ENCODE assay signal across 9 mouse cellular contexts in the genomic region with DNA sequence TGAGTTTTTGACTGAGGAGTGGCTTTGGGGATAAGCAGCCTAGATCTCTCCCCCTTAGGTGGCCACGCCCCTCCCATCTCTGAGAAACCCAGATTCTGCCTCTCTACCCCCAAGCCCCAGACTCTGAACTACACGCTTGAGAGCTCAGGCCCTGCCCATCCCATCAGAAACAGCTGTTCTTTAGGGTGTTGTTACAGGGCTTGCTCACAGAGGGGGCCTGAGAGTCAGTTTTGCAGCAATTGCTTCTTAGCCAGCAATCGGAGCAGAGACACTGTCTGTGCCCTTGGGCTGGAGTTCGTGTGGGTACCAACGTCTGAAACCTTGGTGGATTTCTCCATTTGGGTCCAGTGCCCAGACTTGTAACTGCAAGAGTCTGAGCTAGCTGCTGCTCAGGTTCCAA. TPM values are rescaled to one million over a fixed set of nuclear protein-coding genes. Genes with fewer than 3 reads are reported as not detected.
A peak's percentile ranks its signal among the peaks of the same experiment; 100 is the strongest.
DNase-seq lines count a peak whose midpoint lies in the region; ATAC-seq lines count a peak whose summit lies in the region.
"Had no signal": no experiment of that assay in that cellular context is flagged by ENCODE, and none has a peak within 500 bp of the region (broad histone marks: within the 10 kb centered on the region; RNA-seq: fewer than 3 reads in every experiment).

No protein-coding gene starts in this region.

- WGBS in intestine, embryonic 15.5 days, result 4% methylated on average over 5 of the region's 5 CpGs
- WGBS in limb, embryonic 12.5 days, result 5% methylated on average over 5 of the region's 5 CpGs
- WGBS in stomach, embryonic 16.5 days, result 2% methylated on average over 5 of the region's 5 CpGs

- H3K4me1 ChIP-seq in intestine, embryonic 15.5 days (replicated peaks), result peaks cover 27% of the 10 kb centered on the region
- peaks cover 40% of the 10 kb centered on the region for H3K4me1 ChIP-seq in limb, embryonic 12.5 days (replicated peaks)
- peaks cover 18% of the 10 kb centered on the region for H3K4me1 ChIP-seq in stomach, embryonic 16.5 days (ENCODE audit: control insufficient read depth, insufficient read depth, low read length)

- H3K9me3 ChIP-seq in intestine, embryonic 15.5 days, result no peaks in the 10 kb centered on the region
- no peaks in the 10 kb centered on the region for H3K9me3 ChIP-seq in limb, embryonic 12.5 days
- no peaks in the 10 kb centered on the region for H3K9me3 ChIP-seq in stomach, embryonic 16.5 days (replicated peaks; ENCODE audit: control insufficient read depth, low read length)

- no peaks in the 10 kb centered on the region for H3K36me3 ChIP-seq in intestine, embryonic 15.5 days
- H3K36me3 ChIP-seq in limb, embryonic 12.5 days, result no peaks in the 10 kb centered on the region
- no peaks in the 10 kb centered on the region for H3K36me3 ChIP-seq in stomach, embryonic 16.5 days (ENCODE audit: control insufficient read depth, insufficient read depth, low read length)

- DNase-seq in cerebellum, adult 9-10 months, result peak; percentile 28
- DNase-seq in cerebellum, postnatal 36 days, result no peak
- peak; percentile 1 for DNase-seq in c-Kit-positive CD71-positive TER-119-positive erythroid progenitor cells, embryonic 14.5 days (ENCODE audit: low spot score)
- peak; percentile 53 to 60 for DNase-seq in frontal cortex, postnatal 36 days (ENCODE audit: low spot score in 2 of 2)
- DNase-seq in neural tube, embryonic 10.5 days (ENCODE audit: extremely low spot score, low spot score), result peak; percentile 70

- H3K27ac ChIP-seq in intestine, embryonic 15.5 days, result no peak overlapping the region
- peak overlapping the region; percentile 42; the same call in 1 of the 2 replicates for H3K27ac ChIP-seq in limb, embryonic 12.5 days
- no peak overlapping the region; the same call in 1 of the 2 replicates for H3K27ac ChIP-seq in stomach, embryonic 16.5 days (ENCODE audit: low read length)

- no peak overlapping the region for H3K9ac ChIP-seq in intestine, embryonic 15.5 days
- no peak overlapping the region; the same call in 1 of the 2 replicates for H3K9ac ChIP-seq in limb, embryonic 12.5 days (replicated peaks)
- no peak overlapping the region for H3K9ac ChIP-seq in stomach, embryonic 16.5 days (ENCODE audit: low read length)

- peak; percentile 35 for ATAC-seq in intestine, embryonic 15.5 days
- ATAC-seq in limb, embryonic 12.5 days (ENCODE audit: insufficient number of reproducible peaks, insufficient read depth, low FRiP score, low TSS enrichment, low read depth), result no peak
- peak; percentile 18; the same call in 1 of the 2 replicates for ATAC-seq in stomach, embryonic 16.5 days (ENCODE audit: insufficient read depth, low FRiP score)

- H3K27me3 ChIP-seq in intestine, embryonic 15.5 days (replicated peaks), result peaks cover 35% of the 10 kb centered on the region
- peaks cover 81% of the 10 kb centered on the region for H3K27me3 ChIP-seq in limb, embryonic 12.5 days
- peaks cover 16% of the 10 kb centered on the region for H3K27me3 ChIP-seq in stomach, embryonic 16.5 days (ENCODE audit: control insufficient read depth, insufficient read depth, low read length)

- no peak overlapping the region for H3K4me3 ChIP-seq in intestine, embryonic 15.5 days (replicated peaks)
- no peak overlapping the region for H3K4me3 ChIP-seq in limb, embryonic 12.5 days (replicated peaks)
- H3K4me3 ChIP-seq in stomach, embryonic 16.5 days (replicated peaks; ENCODE audit: low read length), result no peak overlapping the region
- H3K4me3 ChIP-seq: erythroblast, embryonic 14.5 days had no signal

- no peak overlapping the region for H3K4me2 ChIP-seq in intestine, embryonic 15.5 days (replicated peaks)
- H3K4me2 ChIP-seq in limb, embryonic 12.5 days, result no peak overlapping the region; the same call in 1 of the 2 replicates
- H3K4me2 ChIP-seq in stomach, embryonic 16.5 days (ENCODE audit: low read depth, low read length), result no peak overlapping the region

RNA-seq across cellular contexts. Expression of a gene that starts 1.5 kb away (rescaled TPM):
- polyA plus RNA-seq in intestine, embryonic 15.5 days (2015; fragmentation: Nextera tagmentation; extraction: Ambion mirVana), result 2.1 and 2.2 TPM in 2 replicates
- polyA plus RNA-seq in limb, embryonic 12.5 days (2016; fragmentation: Nextera tagmentation; extraction: Ambion mirVana), result 2.0 and 2.3 TPM in 2 replicates
- 2.0 and 2.5 TPM in 2 replicates for polyA plus RNA-seq in stomach, embryonic 16.5 days (2015; fragmentation: Nextera tagmentation; extraction: Ambion mirVana)

Comparison
In these comparisons a context has a peak if more than half of its experiments do, and no peak if none do; other contexts are left out.
1. DNase-seq: peak in cerebellum, adult 9-10 months (single experiment), c-Kit-positive CD71-positive TER-119-positive erythroid progenitor cells, embryonic 14.5 days (single experiment), frontal cortex, postnatal 36 days (2 of 2) and neural tube, embryonic 10.5 days (single experiment); none in cerebellum, postnatal 36 days (0 of 2).